Mouse (Mus musculus): ENCODE measurements at regions not wholly inside any gene's neighbourhood (a gene's known extent, or its start where the extent isn't known, plus 50 kb on each side); places are given as distances from the start of the nearest gene placed in this dataset.
"Not testable (repeated sequence)": the region's sequence is repeated elsewhere in the genome, so short reads cannot be mapped to it uniquely, and the experiment has no call there.

DNA sequence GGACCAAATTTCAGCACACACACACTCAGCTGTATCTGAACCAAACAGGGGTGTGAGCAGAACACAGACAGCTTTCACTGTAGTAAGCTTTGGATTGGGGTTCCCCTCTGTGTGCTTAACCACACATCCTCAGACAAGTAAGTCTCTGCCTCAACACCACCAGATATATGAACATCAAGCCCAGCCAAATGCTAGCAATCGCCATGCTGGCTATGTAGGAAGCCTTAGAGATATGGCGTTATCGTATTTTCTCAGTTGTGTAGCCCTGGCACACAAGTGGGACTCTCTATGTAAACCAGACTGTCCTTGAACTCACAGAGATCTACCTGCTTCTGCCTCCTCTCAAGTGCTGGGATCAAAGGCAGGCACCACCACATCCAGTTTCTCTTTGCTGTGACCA is 99.9 kb upstream of the Plcl2 start:
- H3K9me3 ChIP-seq (replicated peaks): no peaks in the 10 kb centered on the region
- peaks cover 5% of the 10 kb centered on the region; the same call in 1 of the 2 replicates for H3K4me1 ChIP-seq
- 94% methylated on average over 3 of the region's 3 CpGs for WGBS
- H3K9ac ChIP-seq: no peak overlapping the region
- H3K36me3 ChIP-seq: no peaks in the 10 kb centered on the region
- no peak overlapping the region for H3K27ac ChIP-seq
- no peak for ATAC-seq (ENCODE audit: low FRiP score)
- no peak overlapping the region for H3K4me3 ChIP-seq
- no peak overlapping the region for H3K4me2 ChIP-seq (replicated peaks)
- H3K27me3 ChIP-seq: no peaks in the 10 kb centered on the region

DNA sequence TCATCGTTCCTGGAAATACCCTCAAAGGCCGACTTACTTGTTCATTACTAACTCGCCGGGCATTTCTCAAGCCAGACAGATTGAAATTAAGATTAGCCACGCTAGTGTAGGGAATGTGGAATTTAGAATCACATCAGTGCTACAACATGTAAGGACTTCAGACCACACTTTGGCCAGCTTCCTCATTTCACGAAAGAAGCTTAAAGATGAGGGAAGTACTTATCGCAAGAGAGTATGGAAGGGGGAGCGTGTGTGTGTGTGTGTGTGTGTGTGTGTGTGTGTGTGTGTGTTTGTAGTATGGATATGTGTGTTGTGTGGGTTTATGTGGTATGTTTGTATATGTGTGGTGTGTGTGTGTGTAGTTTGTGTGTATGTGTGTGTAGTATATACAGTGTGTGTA is 99.3 kb upstream of the Plcl2 start:
- no peak for ATAC-seq (ENCODE audit: low FRiP score)
- H3K4me3 ChIP-seq: no peak overlapping the region
- no peak overlapping the region for H3K27ac ChIP-seq
- H3K36me3 ChIP-seq: no peaks in the 10 kb centered on the region
- WGBS: 90% methylated on average over 8 of the region's 8 CpGs
- no peak overlapping the region for H3K4me2 ChIP-seq (replicated peaks)
- H3K27me3 ChIP-seq: no peaks in the 10 kb centered on the region
- H3K9me3 ChIP-seq (replicated peaks): no peaks in the 10 kb centered on the region
- no peak overlapping the region for H3K9ac ChIP-seq
- peaks cover 5% of the 10 kb centered on the region; the same call in 1 of the 2 replicates for H3K4me1 ChIP-seq

DNA sequence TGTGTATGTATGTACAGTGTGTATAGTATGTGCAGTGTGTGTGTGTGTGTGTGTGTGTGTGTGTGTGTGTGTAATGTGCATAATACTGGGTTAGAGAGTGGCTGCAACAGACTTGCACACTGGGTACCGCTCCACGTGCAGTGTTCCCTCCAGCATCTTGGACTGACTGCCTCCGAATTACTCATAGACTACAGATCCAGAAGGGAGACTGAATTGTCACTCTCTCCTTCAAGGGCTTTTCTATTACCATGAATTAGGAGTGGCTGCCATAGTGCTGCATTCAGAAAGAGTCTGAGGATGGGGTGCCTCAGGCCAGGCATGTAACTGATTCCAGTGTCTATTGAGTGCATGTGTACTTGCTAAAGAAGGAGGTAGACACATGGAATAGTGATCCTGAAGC is 98.9 kb upstream of the Plcl2 start:
- Histone ChIP-seq H3K4me1 (peaks cover 5% of the 10 kb centered on the region; the same call in 1 of the 2 replicates), H3K27me3 (no peaks in the 10 kb centered on the region), H3K9me3 (replicated peaks) (no peaks in the 10 kb centered on the region), H3K9ac (no peak overlapping the region), H3K4me2 (replicated peaks) (no peak overlapping the region), H3K27ac (no peak overlapping the region), H3K36me3 (no peaks in the 10 kb centered on the region), H3K4me3 (no peak overlapping the region)
- ATAC-seq (ENCODE audit: low FRiP score): no peak
- WGBS: 100% methylated on average over 3 of the region's 3 CpGs

GRCm38 (mm10) chr17:50412446-50412845 is 96.8 kb upstream of the Plcl2 start:
- 92% methylated on average over 5 of the region's 5 CpGs for WGBS
- Histone ChIP-seq H3K4me3 (no peak overlapping the region), H3K4me2 (replicated peaks) (no peak overlapping the region), H3K9ac (no peak overlapping the region), H3K27ac (no peak overlapping the region), H3K9me3 (replicated peaks) (no peaks in the 10 kb centered on the region), H3K4me1 (peaks cover 2% of the 10 kb centered on the region; the same call in 1 of the 2 replicates), H3K36me3 (no peaks in the 10 kb centered on the region), H3K27me3 (no peaks in the 10 kb centered on the region)
- ATAC-seq (ENCODE audit: low FRiP score): no peak

DNA sequence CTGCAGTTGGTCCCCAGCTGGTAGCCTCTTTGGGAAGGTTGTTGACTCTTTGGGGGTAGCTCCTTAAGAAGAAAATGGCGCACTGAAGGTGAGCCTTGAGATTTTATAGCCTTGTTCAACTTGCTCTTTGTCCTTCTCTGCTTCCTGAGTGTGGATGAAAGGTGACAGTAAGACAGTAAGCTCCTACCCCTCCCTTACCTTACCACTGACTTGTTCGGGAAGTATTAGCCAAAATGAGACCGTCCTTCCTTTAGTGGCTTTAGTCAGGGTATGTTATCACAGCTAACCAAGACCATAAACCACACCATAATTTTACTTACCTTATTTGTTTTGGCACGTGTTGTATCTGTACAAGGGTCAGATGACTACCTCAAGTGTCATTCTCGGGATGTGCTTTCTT is 95.3 kb upstream of the Plcl2 start:
- Histone ChIP-seq H3K4me3 (no peak overlapping the region), H3K4me2 (replicated peaks) (no peak overlapping the region), H3K9me3 (replicated peaks) (no peaks in the 10 kb centered on the region), H3K27ac (no peak overlapping the region), H3K27me3 (no peaks in the 10 kb centered on the region), H3K4me1 (no peaks in the 10 kb centered on the region), H3K36me3 (no peaks in the 10 kb centered on the region), H3K9ac (no peak overlapping the region)
- 92% methylated on average over 5 of the region's 5 CpGs for WGBS
- ATAC-seq (ENCODE audit: low FRiP score): no peak

- H3K4me3 ChIP-seq: no peak overlapping the region
- 88% methylated on average over 2 of the region's 2 CpGs for WGBS
- ATAC-seq (ENCODE audit: low FRiP score): no peak
- no peaks in the 10 kb centered on the region for H3K36me3 ChIP-seq
- H3K27me3 ChIP-seq: no peaks in the 10 kb centered on the region
- no peak overlapping the region for H3K27ac ChIP-seq
- no peaks in the 10 kb centered on the region for H3K4me1 ChIP-seq
- no peak overlapping the region for H3K9ac ChIP-seq
- H3K9me3 ChIP-seq (replicated peaks): no peaks in the 10 kb centered on the region
- no peak overlapping the region for H3K4me2 ChIP-seq (replicated peaks)
Observed at GRCm38 (mm10) chr17:50415331-50416005, 93.7 kb upstream of the Plcl2 start.

DNA sequence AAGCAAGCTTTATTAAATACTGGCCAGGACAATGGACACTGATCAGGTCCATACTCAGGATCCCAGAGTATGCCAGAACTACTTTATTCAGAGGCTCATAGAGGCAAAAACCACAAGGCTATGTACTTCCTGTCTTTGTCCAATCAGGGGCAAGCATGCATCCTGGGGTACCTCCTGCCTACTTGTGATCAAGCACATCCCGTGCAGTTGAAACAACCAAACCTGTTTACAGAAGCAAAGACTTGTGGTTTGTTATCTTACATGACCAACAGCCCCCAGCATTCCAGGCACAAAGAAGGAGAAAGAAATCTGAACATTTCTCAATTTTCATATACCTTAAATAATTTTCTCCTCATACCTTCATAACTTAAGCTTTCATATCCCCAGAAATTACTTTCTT is 93.1 kb upstream of the Plcl2 start:
- ATAC-seq (ENCODE audit: low FRiP score): no peak
- no peaks in the 10 kb centered on the region for H3K9me3 ChIP-seq (replicated peaks)
- 74% methylated on average over 1 of the region's 1 CpGs for WGBS
- no peak overlapping the region for H3K27ac ChIP-seq
- H3K27me3 ChIP-seq: no peaks in the 10 kb centered on the region
- no peaks in the 10 kb centered on the region for H3K36me3 ChIP-seq
- no peaks in the 10 kb centered on the region for H3K4me1 ChIP-seq
- H3K4me3 ChIP-seq: no peak overlapping the region
- H3K9ac ChIP-seq: no peak overlapping the region
- H3K4me2 ChIP-seq (replicated peaks): no peak overlapping the region

- 57% methylated on average over 3 of the region's 3 CpGs for WGBS
- no peaks in the 10 kb centered on the region for H3K36me3 ChIP-seq
- no peak overlapping the region for H3K4me3 ChIP-seq
- no peaks in the 10 kb centered on the region for H3K9me3 ChIP-seq (replicated peaks)
- H3K27me3 ChIP-seq: no peaks in the 10 kb centered on the region
- H3K27ac ChIP-seq: no peak overlapping the region
- H3K4me2 ChIP-seq (replicated peaks): no peak overlapping the region
- H3K9ac ChIP-seq: no peak overlapping the region
- H3K4me1 ChIP-seq: no peaks in the 10 kb centered on the region
- ATAC-seq (ENCODE audit: low FRiP score): no peak
Observed at GRCm38 (mm10) chr17:50416538-50417113, 92.6 kb upstream of the Plcl2 start.

DNA sequence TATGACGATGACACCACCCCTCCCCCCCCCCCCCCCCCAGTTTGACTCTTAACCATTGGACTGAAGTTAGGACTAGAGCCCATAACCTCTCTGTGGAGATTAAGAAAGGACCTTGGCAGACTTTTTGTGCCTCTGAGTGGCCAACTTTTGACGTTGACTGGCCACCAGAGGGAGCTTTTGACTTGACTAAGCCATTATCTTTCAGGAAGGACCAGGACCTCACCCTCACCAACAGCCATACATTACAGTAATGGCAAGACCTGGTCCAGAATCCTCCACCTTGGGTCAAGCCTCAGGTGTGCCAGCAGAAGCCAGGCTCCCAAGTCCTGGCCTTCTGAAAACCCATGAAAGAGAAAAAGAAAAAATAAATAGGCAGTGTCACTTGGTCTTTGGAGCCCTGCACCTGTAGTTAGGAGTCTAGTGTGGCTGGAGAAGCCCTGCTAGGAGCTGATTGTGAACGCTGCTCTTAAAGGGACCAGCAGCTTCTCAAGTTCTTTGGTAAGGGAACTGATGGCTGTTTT is 90.3 kb upstream of the Plcl2 start:
- Histone ChIP-seq H3K27me3 (no peaks in the 10 kb centered on the region), H3K4me1 (no peaks in the 10 kb centered on the region), H3K36me3 (no peaks in the 10 kb centered on the region), H3K4me3 (no peak overlapping the region), H3K27ac (no peak overlapping the region), H3K4me2 (replicated peaks) (no peak overlapping the region), H3K9me3 (replicated peaks) (no peaks in the 10 kb centered on the region), H3K9ac (no peak overlapping the region)
- WGBS: 75% methylated on average over 3 of the region's 3 CpGs
- ATAC-seq (ENCODE audit: low FRiP score): no peak

DNA sequence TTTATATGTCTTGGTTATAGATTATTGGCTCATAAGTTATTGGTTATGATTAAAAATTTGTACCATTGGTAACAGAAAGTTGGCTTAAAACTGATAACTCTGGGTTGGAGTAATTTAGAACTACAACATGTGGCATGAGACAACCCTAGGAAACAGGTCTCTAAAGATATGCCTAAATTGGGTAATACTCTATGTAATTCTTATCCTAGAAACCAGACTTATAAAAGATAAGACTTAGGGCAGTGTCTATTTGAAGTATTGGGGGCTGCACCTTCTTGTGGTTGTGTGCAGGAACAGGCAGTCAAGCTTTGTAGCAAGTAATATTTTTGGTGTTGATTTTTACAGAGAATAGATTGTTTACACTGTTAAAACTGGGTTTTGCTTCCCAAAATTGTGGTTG is 89.7 kb upstream of the Plcl2 start:
- H3K27ac ChIP-seq; H3K4me1 ChIP-seq; H3K9me3 ChIP-seq (replicated peaks); ATAC-seq (ENCODE audit: low FRiP score); H3K4me3 ChIP-seq; H3K36me3 ChIP-seq; H3K4me2 ChIP-seq (replicated peaks); H3K9ac ChIP-seq; H3K27me3 ChIP-seq: not testable (repeated sequence)

- H3K36me3 ChIP-seq: no peaks in the 10 kb centered on the region
- H3K4me3 ChIP-seq: no peak overlapping the region
- H3K4me1 ChIP-seq: no peaks in the 10 kb centered on the region
- no peaks in the 10 kb centered on the region for H3K9me3 ChIP-seq (replicated peaks)
- ATAC-seq (ENCODE audit: low FRiP score): no peak
- no peak overlapping the region for H3K27ac ChIP-seq
- WGBS: 89% methylated on average over 11 of the region's 12 CpGs
- no peak overlapping the region for H3K9ac ChIP-seq
- no peaks in the 10 kb centered on the region for H3K27me3 ChIP-seq
- no peak overlapping the region for H3K4me2 ChIP-seq (replicated peaks)
Observed at GRCm38 (mm10) chr17:50419966-50420365, 89.2 kb upstream of the Plcl2 start.

GRCm38 (mm10) chr17:50420690-50421089 is 88.5 kb upstream of the Plcl2 start:
- H3K4me2 ChIP-seq (replicated peaks): no peak overlapping the region
- H3K27me3 ChIP-seq: no peaks in the 10 kb centered on the region
- 93% methylated on average over 6 of the region's 6 CpGs for WGBS
- H3K4me1 ChIP-seq: no peaks in the 10 kb centered on the region
- H3K27ac ChIP-seq: no peak overlapping the region
- ATAC-seq (ENCODE audit: low FRiP score): no peak
- no peak overlapping the region for H3K4me3 ChIP-seq
- no peak overlapping the region for H3K9ac ChIP-seq
- H3K36me3 ChIP-seq: no peaks in the 10 kb centered on the region
- no peaks in the 10 kb centered on the region for H3K9me3 ChIP-seq (replicated peaks)

DNA sequence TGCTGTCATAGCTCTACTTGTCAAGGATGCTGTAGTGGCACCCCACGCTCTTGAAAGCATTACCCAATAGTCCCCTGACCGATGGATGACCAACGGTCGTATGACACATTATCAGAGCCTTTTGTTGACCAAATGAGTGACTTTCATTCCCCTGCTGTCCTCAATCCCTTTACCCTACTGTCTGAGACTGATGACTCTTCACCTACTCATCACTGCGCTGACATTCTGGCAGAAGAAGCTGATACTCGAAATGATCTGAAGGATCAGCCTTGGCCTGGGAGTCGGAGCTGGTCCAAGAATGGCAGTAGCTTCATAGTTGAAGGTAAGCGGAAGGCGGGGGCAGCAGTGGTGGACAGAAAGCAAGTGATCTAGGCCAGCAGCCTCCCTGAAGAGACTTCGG is 87.7 kb upstream of the Plcl2 start:
- ATAC-seq (ENCODE audit: low FRiP score): no peak
- 95% methylated on average over 10 of the region's 10 CpGs for WGBS

More for the DNA sequence above, 87.7 kb upstream of the Plcl2 start:
- Histone ChIP-seq H3K27me3 (no peaks in the 10 kb centered on the region), H3K4me1 (no peaks in the 10 kb centered on the region), H3K36me3 (no peaks in the 10 kb centered on the region), H3K27ac (no peak overlapping the region), H3K4me3 (no peak overlapping the region), H3K9me3 (replicated peaks) (no peaks in the 10 kb centered on the region), H3K9ac (no peak overlapping the region), H3K4me2 (replicated peaks) (no peak overlapping the region)

Measured in hindbrain, embryonic 12.5 days (tissue).